Mouse (Mus musculus): ENCODE results near the gene Kifc3.

Kifc3 gene

DNA sequence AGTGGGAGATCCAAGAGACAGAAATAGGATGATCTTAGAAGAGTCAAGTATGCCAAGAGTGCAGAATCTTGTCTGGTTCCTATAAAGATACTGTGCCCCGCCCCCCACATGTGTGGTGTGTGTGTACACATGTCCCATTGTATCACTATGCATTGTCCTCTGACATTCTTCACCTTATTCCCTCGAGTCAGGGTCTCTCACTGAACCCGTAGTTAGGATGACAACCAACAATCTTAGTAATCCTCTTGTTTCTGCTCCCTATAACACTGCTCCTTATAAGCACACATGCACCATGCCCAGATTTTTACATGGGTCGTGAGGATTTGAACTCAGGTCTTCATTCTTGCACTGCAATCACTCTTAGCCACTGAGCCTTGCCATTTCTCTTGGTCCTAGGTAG lies 123.3 kb downstream of the Kifc3 start:
- in situ Hi-C loops (cut with MboI), result no loop called here

DNA sequence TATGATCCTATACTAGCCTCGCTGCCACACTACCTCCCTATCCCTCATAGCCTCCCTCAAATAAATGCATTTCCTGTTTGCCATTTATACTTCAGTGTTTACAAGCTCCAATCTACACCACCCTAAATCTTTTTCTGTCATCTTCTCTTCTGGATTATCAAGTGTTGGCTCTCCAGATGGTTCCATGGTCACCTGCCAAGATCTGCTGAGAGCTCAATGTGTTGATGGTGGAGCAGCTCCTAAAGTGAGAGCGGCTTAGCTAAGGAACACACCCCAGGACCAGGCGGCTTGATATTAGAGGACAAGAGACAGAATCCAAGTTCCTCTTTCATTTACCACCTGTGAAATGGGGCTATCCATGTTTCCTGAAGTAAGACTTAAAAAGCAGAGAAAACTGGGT lies 124.6 kb downstream of the Kifc3 start:
- in situ Hi-C loops (cut with MboI), result no loop called here

DNA sequence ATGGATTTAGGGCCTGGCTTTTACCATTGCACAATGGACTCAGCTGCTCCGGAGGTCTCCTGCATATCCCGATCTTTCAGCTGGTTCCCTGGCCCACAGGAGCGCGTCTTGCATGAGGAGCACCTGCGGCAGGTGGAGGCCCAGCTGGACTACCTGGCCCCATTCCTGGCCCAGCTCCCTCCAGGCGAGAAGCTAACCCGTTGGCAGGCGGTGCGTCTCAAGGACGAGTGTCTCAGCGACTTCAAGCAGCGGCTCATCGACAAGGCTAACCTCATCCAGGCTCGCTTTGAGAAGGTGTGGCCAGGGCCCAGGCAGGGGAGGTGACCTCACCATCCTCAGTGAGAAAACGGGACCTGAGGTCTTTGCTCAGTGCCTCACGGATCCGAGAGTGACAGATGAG lies 126.5 kb downstream of the Kifc3 start:
- in situ Hi-C loops (cut with MboI), result no loop called here

DNA sequence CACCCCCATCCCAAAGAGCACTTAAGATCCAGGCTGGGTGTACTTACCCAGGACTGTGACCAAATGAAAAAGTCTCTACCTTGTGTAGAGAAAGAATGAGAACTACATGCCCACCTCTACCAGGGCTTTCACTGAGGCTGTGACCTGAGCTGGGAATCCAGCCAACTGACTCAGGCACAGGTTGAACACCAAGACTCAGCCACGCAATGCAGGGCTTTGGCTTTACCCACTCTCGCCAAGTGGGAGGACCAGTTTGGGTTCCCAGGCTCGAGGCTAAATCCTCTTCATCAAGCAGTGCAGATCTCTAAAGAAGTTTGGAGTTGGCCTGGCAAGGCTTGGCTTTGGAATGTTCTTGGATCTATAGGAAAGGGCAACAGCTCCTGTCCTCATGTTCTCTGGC lies 127.1 kb downstream of the Kifc3 start:
- in situ Hi-C loops (cut with MboI), result no loop called here

DNA sequence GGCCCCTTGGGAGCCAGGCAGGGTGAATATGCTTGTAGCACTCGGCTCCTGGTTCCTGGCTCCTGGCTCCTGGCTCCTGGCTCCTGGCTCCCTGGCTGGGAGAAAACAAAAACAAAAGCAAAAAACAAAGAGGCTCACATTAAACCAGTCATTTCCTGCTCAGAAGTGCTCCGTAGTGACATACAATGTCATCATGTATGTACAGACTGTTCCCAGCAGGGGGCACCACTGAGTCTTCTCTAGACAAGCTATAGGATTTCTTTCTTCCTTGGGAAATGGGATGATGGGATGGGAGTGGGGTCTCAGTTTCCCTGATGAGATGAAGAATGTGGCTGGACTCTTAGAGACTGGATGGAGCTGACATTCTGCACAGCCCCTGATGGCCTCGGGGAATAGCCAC lies 135.0 kb downstream of the Kifc3 start:
- in situ Hi-C loops (cut with MboI), result no loop called here

DNA sequence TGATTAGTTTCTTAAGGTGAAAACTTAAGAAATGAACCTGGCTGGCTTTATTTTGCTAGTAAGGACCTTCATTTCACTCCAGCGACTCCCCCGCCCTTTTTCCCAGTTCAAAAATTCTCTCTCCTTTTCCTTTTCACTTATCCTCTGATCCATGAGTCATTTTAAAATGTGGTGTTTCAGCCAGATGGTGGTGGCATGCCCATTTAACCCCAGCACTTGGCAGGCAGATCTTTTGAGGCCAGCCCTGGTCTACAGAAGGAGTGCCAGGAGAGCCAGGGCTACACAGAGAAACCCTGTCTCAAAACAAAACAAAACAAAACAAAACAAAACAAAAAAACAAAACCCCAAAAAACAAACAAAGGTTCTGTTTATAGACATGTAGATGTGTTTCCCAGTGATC lies 138.1 kb downstream of the Kifc3 start:
- in situ Hi-C loops (cut with MboI), result no loop called here

DNA sequence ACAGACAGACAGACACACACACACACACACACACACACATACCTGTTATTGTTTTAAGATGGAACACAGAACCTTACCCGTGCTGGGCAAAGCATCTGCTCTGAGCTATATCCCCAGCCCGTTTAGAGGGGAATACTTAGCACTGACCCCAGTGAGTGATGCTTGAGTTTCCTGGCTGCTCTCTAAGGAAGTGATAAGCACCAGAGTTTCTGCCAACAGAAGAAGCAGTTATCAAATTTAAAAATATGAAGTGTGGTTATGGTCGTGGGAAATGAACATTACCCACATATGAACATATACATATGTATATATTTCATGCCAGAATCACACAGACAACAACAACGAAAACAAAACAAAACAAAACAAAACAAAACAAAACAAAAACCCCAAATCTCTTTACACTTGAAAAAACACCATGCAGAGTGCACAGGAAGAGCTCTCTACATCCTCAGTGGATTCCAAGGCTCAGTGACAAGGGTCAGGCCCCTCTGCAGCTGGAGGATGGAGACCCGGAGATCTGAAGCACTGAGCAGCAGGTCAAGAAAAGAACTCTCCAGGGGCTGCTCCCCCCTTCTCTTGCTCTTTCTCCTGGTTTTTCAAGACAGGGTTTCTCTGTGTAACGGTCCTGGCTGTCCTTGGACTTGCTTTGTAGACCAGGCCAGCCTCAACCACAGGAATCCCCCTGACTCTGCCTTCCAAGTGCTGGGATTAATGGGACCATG lies 142.6 kb downstream of the Kifc3 start:
- in situ Hi-C loops (cut with MboI), result no loop called here

DNA sequence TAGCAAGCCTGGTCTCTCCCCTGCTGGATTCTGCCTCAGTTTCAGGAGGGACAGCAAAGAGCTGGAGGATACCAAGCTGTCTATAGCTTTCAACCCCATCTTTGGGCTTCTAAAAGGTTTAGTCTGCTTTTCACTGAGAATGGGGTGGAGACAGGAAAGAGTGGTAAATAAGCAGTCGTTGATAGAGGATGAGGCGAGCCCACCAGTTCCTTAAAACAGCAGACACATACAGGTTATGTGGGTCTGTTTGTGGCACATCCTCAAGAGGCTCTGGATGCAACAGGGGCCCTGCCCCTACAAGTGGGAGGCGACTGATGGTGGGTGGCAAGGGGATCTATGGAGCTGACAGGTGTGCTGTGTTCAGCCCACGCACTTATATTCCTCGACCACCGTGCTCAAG lies 144.0 kb downstream of the Kifc3 start:
- in situ Hi-C loops (cut with MboI), result no loop called here

DNA sequence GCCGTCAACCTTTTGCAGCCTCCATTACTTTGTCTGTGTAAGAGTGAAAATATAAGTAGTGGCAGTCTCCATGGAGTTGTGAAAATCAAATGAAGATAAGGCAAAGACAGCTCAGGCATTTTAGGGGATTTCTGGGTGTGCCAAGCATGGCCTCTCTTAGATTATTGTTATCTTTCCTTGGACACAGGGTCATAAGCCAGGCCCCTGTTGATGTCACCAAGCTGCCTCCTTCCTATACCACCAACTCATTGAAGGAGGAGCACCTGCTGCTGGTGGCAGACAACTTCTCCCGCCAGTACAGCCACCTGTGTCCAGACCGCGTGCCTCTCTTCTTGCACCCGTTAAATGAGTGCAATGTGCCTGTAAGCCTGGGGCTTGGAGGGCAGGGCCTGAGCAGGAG lies 146.2 kb downstream of the Kifc3 start:
- in situ Hi-C loops (cut with MboI), result no loop called here

DNA sequence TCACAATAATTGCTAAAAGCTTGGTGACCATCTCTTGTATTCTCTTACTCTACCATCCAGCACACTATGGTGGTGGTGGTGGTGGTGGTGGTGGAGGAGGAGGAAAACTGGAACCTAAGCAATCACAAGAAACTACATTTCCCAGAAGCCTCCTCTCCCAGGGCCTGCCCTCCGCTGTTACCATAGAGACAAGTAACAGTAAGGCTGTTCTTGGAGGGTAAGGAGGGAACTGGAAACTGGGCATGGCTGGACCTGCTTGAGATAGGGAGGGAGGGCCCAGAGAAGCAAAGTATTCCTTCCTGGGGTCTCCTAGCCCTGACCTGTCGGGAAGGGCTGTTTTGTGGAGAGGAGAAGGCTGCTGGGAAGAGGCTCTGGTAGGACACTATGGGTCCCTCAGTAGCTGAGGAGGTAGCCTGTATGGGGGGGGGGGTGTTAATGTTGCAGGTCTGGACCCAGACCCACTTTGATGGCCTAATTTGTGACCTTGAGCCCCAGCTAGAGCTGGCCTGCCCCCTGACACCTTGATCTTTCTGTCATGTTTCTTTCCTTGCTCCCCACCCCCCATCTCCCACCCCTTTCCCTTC lies 147.6 kb downstream of the Kifc3 start, which contains the start of gene Drc7:
Drc7 (plus strand) TSS at position 177 of the 584 bp plus-strand sequence.
- in situ Hi-C loops (cut with MboI), result no loop called here

DNA sequence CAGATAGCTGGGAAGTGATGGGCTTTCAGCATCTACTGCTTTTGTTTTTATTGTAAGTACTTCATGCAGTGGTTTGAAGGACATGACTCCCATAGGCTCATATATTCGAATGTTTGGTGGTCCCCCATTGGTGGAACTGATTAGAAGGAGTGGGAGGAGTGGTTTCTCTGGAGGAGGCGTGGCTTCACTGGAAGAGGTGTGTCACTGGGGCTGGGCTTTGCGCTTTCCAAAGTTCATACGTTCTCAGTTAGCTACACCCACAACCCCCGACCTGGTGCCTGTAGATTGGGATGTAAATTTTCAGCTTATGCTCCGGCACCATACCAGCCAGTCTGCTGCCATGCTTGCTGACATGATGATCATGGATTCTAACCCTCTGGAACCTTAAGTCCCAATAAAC lies 148.2 kb downstream of the Kifc3 start:
- in situ Hi-C loops (cut with MboI), result no loop called here
